Mouse (Mus musculus) forebrain, embryonic 11.5 days (tissue): ENCODE data around the gene Ankrd1. TPM values are rescaled to one million over a fixed set of nuclear protein-coding genes. Genes with fewer than 3 reads are reported as not detected.

Experiments
- ATAC-seq: fragments of 200-750 bp; cut with Nextera tagmentation; replicated peaks from 2 replicates; pipeline ENCODE4 v1.8.0; 2017; ENCODE audit warnings: moderate TSS enrichment; ENCODE audit not compliant: low FRiP score
- DNase-seq: peaks from one replicate; pipeline ENCODE4 v3.0.0-alpha.2; 2017; ENCODE audit warnings: low spot score
- H3K27ac ChIP-seq: fragments of 300-500 bp; sonication (generic); 2 replicates; pipeline ENCODE4 v1.5.1; 2014; ENCODE audit warnings: low read depth, low read length
- H3K27me3 ChIP-seq: fragments of 300-500 bp; sonication (generic); 2 replicates; pipeline ENCODE4 v1.6.1; 2014; ENCODE audit warnings: mild to moderate bottlenecking, low read length, mixed read lengths; ENCODE audit not compliant: control insufficient read depth, insufficient read depth
- H3K36me3 ChIP-seq: fragments of 300-500 bp; sonication (generic); 2 replicates; pipeline ENCODE4 v1.6.1; 2014; ENCODE audit warnings: mild to moderate bottlenecking, low read length, moderate library complexity, mixed read lengths; ENCODE audit not compliant: control insufficient read depth, insufficient read depth
- H3K4me1 ChIP-seq: fragments of 300-500 bp; sonication (generic); replicated peaks from 2 replicates; pipeline ENCODE4 v1.6.1; 2014; ENCODE audit warnings: low read length, mixed read lengths; ENCODE audit not compliant: control insufficient read depth, insufficient read depth
- H3K4me2 ChIP-seq: fragments of 300-500 bp; sonication (generic); 2 replicates; pipeline ENCODE4 v1.6.1; 2014; ENCODE audit warnings: low read depth, mild to moderate bottlenecking, low read length, moderate library complexity, mixed read lengths; ENCODE audit not compliant: severe bottlenecking
- H3K4me3 ChIP-seq: fragments of 300-500 bp; sonication (generic); 2 replicates; pipeline ENCODE4 v1.5.1; 2014; ENCODE audit warnings: low read depth, low read length
- H3K9ac ChIP-seq: fragments of 300-500 bp; sonication (generic); 2 replicates; pipeline ENCODE4 v1.6.1; 2014; ENCODE audit warnings: low read length
- H3K9me3 ChIP-seq: fragments of 300-500 bp; sonication (generic); 2 replicates; pipeline ENCODE4 v1.6.1; 2016; ENCODE audit warnings: low read length, mixed read lengths; ENCODE audit not compliant: control insufficient read depth
- WGBS: fragments of 180-500 bp; shearing (Covaris S2); extraction: QIAGEN DNeasy Blood & Tissue Kit; methylation state at CpG from one replicate; pipeline ENCODE4 v1.1.7; 2014; 5-methylcytosine and 5-hydroxymethylcytosine counted together
- polyA plus RNA-seq: library from polyadenylated mRNA; unstranded; fragments of >200 nt; fragmentation: Nextera tagmentation; extraction: Ambion mirVana; gene quantifications from 2 replicates; pipeline ENCODE4 v1.2.1, GENCODE M21; 2014

Ankrd1 gene
- polyA plus RNA-seq, 1 experiment from 2014 or later: not detected

DNA sequence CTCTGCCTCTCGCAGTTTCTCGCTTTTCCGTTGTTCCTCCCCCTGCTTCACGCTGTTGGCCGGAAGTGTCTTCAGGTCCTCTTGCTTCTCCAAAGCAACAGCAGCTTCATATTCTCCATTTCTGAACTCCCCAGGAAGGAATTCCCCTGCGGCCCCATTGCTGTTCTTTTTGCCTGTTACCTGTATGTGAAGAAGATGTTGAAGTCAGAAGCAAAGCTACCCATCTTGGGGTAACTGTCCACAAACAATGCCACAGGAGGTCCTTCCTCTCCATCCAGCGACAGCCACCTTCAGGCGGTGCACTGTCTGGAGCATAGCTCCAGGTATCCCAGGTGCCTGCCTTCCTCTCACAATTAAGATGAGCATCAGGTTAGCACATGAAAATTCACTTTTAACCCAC, 680 bp downstream of the Ankrd1 start:
- H3K4me2 ChIP-seq: no peak overlapping the region
- no peaks in the 10 kb centered on the region for H3K36me3 ChIP-seq
- ATAC-seq (no peak), DNase-seq (no peak)
- no peaks in the 10 kb centered on the region for H3K27me3 ChIP-seq
- no peak overlapping the region for H3K4me3 ChIP-seq
- H3K27ac ChIP-seq: no peak overlapping the region
- H3K9me3 ChIP-seq: no peaks in the 10 kb centered on the region; the same call in 1 of the 2 replicates
- no peak overlapping the region for H3K9ac ChIP-seq
- 91% methylated on average over 8 of the region's 8 CpGs for WGBS
- H3K4me1 ChIP-seq: no peaks in the 10 kb centered on the region

- WGBS: 88% methylated on average over 4 of the region's 4 CpGs
- Histone ChIP-seq H3K27ac (no peak overlapping the region), H3K9ac (no peak overlapping the region), H3K4me2 (no peak overlapping the region), H3K9me3 (no peaks in the 10 kb centered on the region), H3K27me3 (no peaks in the 10 kb centered on the region), H3K4me3 (no peak overlapping the region), H3K36me3 (no peaks in the 10 kb centered on the region), H3K4me1 (no peaks in the 10 kb centered on the region)
- DNase-seq (no peak), ATAC-seq (no peak)
Observed at GRCm38 (mm10) chr19:36116185-36116584, 3.7 kb downstream of the Ankrd1 start.

GRCm38 (mm10) chr19:36112007-36112406, 7.9 kb downstream of the Ankrd1 start:
- Histone ChIP-seq H3K27ac (no peak overlapping the region), H3K4me3 (no peak overlapping the region), H3K9ac (no peak overlapping the region), H3K4me1 (peaks cover 3% of the 10 kb centered on the region; the same call in 1 of the 2 replicates), H3K36me3 (no peaks in the 10 kb centered on the region), H3K4me2 (peak overlapping the region; percentile 33; the same call in 1 of the 2 replicates), H3K9me3 (no peaks in the 10 kb centered on the region), H3K27me3 (no peaks in the 10 kb centered on the region)
- no peak for DNase-seq
- no peak for ATAC-seq
- WGBS: 41% methylated on average over 17 of the region's 17 CpGs

DNA sequence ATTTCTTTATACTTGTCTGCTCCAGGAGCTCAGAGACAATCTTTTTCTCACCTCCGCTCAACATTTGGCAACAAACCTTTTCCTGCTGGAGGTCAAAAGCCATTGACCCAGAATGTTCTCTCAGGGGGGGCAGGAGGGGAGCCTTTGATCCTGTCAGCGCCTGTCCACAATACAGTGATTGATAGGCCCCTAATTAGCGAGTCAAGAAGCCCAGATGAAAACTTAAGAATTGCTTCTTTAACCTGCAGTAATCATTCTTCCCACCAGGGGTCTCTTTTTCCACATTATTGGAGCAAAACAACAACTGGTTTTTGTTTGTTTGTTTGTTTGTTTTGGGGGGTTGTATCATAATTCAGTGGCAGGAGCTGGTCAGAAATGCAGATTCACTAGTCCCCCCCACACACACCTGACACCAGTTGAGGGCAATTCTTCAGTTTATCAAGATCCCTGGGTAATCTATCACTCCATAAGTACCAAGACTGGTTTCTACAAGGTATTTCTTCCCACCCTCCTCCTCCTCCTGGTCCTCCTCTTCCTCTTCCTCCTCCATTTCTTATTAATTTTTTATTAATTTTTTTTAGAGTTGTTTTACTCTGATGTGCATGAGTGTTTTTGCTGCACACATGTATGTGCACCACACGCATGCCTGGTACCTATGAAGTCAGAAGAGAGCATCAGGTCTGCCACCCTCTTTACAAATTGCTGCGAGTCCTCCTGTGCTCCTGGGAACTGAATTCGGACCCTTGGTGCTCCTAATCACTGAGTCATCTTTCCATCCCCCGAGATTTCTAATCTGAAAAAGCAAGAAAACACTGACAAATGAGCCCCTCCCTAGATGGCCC, 8.6 kb downstream of the Ankrd1 start:
- 33% methylated on average over 7 of the region's 7 CpGs for WGBS
- no peaks in the 10 kb centered on the region for H3K9me3 ChIP-seq
- no peak overlapping the region for H3K4me2 ChIP-seq
- H3K9ac ChIP-seq: no peak overlapping the region
- H3K4me3 ChIP-seq: no peak overlapping the region
- no peak for DNase-seq
- no peak overlapping the region for H3K27ac ChIP-seq
- no peaks in the 10 kb centered on the region for H3K36me3 ChIP-seq
- no peaks in the 10 kb centered on the region for H3K27me3 ChIP-seq
- peaks cover 3% of the 10 kb centered on the region; the same call in 1 of the 2 replicates for H3K4me1 ChIP-seq
- peak; percentile 66; the same call in 1 of the 2 replicates for ATAC-seq

GRCm38 (mm10) chr19:36110465-36110864, 9.4 kb downstream of the Ankrd1 start:
- H3K27me3 ChIP-seq: no peaks in the 10 kb centered on the region
- peaks cover 3% of the 10 kb centered on the region; the same call in 1 of the 2 replicates for H3K4me1 ChIP-seq
- H3K27ac ChIP-seq: no peak overlapping the region
- 63% methylated on average over 7 of the region's 7 CpGs for WGBS
- ATAC-seq: peak; percentile 25; the same call in 1 of the 2 replicates
- no peaks in the 10 kb centered on the region for H3K36me3 ChIP-seq
- H3K4me3 ChIP-seq: no peak overlapping the region
- no peak overlapping the region for H3K4me2 ChIP-seq
- DNase-seq: no peak
- no peaks in the 10 kb centered on the region for H3K9me3 ChIP-seq
- H3K9ac ChIP-seq: no peak overlapping the region

DNA sequence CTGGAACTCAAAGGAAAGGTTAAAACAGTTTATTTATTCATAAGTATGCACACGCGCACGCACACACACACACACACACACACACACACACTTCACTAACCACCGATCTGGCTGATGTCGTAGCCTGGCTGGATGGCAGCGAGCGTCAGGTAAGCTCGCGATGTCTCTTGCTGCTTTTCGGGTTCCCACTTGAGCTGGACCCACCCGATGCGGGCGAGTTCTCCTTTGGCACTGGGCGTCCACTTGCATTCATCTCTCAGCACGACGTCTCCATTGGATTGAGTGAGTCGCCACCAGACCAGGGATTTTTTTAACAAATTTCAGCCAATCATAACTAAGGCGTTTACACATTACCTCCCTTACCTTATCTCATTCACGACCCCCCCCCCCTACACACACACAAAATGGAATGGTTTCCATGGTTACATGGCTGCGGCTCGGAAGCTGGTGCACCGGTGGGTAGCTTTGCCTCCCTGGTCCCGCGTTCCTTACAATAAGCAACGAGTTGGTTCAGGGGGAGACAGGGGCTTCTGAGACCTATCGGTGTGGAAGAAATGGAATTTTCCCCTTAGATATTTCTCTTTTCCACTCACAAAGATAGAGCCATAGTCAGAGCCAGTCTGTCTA, 10.5 kb downstream of the Ankrd1 start:
- no peaks in the 10 kb centered on the region for H3K27me3 ChIP-seq
- H3K36me3 ChIP-seq: no peaks in the 10 kb centered on the region
- ATAC-seq: no peak
- no peak overlapping the region for H3K9ac ChIP-seq
- no peak overlapping the region for H3K27ac ChIP-seq
- H3K4me1 ChIP-seq: peaks cover 3% of the 10 kb centered on the region; the same call in 1 of the 2 replicates
- H3K4me2 ChIP-seq: no peak overlapping the region
- H3K9me3 ChIP-seq: no peaks in the 10 kb centered on the region
- H3K4me3 ChIP-seq: no peak overlapping the region
- DNase-seq: no peak
- WGBS: 80% methylated on average over 26 of the region's 26 CpGs

DNA sequence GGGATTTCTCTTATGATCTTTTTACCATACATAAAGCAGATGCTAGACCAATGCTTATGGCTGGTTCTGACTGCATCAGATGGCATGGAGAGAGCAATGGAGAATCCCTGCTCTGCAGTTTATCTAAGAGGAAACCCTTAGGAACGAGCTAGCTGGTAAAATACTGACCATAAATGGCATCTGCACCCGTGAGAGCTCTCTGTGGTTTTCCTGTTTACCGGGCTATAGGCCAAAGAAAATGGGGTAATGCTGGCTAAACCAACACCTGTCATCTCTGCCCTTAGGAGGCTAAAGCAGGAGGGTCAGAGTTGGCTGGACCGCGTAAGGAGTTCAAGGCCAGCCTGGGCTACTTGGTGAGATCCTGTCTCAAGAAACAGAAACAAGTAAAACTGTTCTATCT, 16.0 kb downstream of the Ankrd1 start:
- Histone ChIP-seq H3K27ac (no peak overlapping the region), H3K36me3 (peaks cover 3% of the 10 kb centered on the region; the same call in 1 of the 2 replicates), H3K9me3 (no peaks in the 10 kb centered on the region), H3K4me2 (no peak overlapping the region), H3K4me1 (no peaks in the 10 kb centered on the region), H3K9ac (no peak overlapping the region), H3K27me3 (no peaks in the 10 kb centered on the region), H3K4me3 (no peak overlapping the region)
- ATAC-seq (no peak), DNase-seq (no peak)
- 95% methylated on average over 5 of the region's 5 CpGs for WGBS

GRCm38 (mm10) chr19:36098916-36099315, 21.0 kb downstream of the Ankrd1 start:
- H3K9me3 ChIP-seq: no peaks in the 10 kb centered on the region
- DNase-seq (no peak), ATAC-seq (no peak)
- 96% methylated on average over 7 of the region's 7 CpGs for WGBS
- no peak overlapping the region for H3K4me3 ChIP-seq
- H3K27ac ChIP-seq: no peak overlapping the region
- H3K4me2 ChIP-seq: no peak overlapping the region
- H3K36me3 ChIP-seq: peaks cover 3% of the 10 kb centered on the region; the same call in 1 of the 2 replicates
- H3K9ac ChIP-seq: no peak overlapping the region
- no peaks in the 10 kb centered on the region for H3K4me1 ChIP-seq
- H3K27me3 ChIP-seq: no peaks in the 10 kb centered on the region
